In genomic region chr11:5837251-5838246, GRCm38 (mm10) we compare ENCODE assay signal across 7 mouse cellular contexts. TPM values are rescaled to one million over a fixed set of nuclear protein-coding genes. Genes with fewer than 3 reads are reported as not detected.
DNase-seq lines count a peak whose midpoint lies in the region; ATAC-seq lines count a peak whose summit lies in the region.

Polm (minus strand) TSS chr11:5838016.

- H3K4me2 ChIP-seq in embryonic facial prominence, embryonic 12.5 days (replicated peaks), result peak within 1 kb of the TSS; percentile 90
- peak within 1 kb of the TSS; percentile 66 for H3K4me2 ChIP-seq in limb, embryonic 11.5 days (ENCODE audit: low read depth, severe bottlenecking)
- H3K4me2 ChIP-seq in midbrain, embryonic 14.5 days (ENCODE audit: low read length), result peak within 1 kb of the TSS; percentile 84

- H3K4me3 ChIP-seq in embryonic facial prominence, embryonic 12.5 days, result peak within 1 kb of the TSS; percentile 84
- H3K4me3 ChIP-seq in limb, embryonic 11.5 days (ENCODE audit: low read depth, low read length), result peak within 1 kb of the TSS; percentile 69
- H3K4me3 ChIP-seq in midbrain, embryonic 14.5 days (replicated peaks; ENCODE audit: low read depth, low read length), result peak within 1 kb of the TSS; percentile 65

- DNase-seq in adrenal gland, postnatal 25 days, result peak; percentile 91
- peak; percentile 99 for DNase-seq in heart, adult 11 months
- peak; percentile 96 for DNase-seq in kidney, adult 18-20 months
- peak; percentile 94 for DNase-seq in limb, embryonic 11.5 days (ENCODE audit: low spot score)
- peak; percentile 95 for DNase-seq in midbrain, embryonic 14.5 days
- DNase-seq in spleen, adult 18-20 months, result peak; percentile 84 to 91

- peaks cover 18% of the 10 kb centered on the region for H3K36me3 ChIP-seq in embryonic facial prominence, embryonic 12.5 days
- no peaks in the 10 kb centered on the region for H3K36me3 ChIP-seq in limb, embryonic 11.5 days (ENCODE audit: control insufficient read depth, insufficient read depth, low read length)
- peaks cover 6% of the 10 kb centered on the region; the same call in 1 of the 2 replicates for H3K36me3 ChIP-seq in midbrain, embryonic 14.5 days (ENCODE audit: control insufficient read depth, insufficient read depth, low read length)

- H3K9ac ChIP-seq in embryonic facial prominence, embryonic 12.5 days, result peak within 1 kb of the TSS; percentile 84
- H3K9ac ChIP-seq in limb, embryonic 11.5 days (ENCODE audit: low read length), result peak within 1 kb of the TSS; percentile 74
- peak within 1 kb of the TSS; percentile 68 for H3K9ac ChIP-seq in midbrain, embryonic 14.5 days (replicated peaks; ENCODE audit: low read length)

- H3K27me3 ChIP-seq in embryonic facial prominence, embryonic 12.5 days, result no peaks in the 10 kb centered on the region
- H3K27me3 ChIP-seq in limb, embryonic 11.5 days (ENCODE audit: control insufficient read depth, insufficient read depth, low read length), result no peaks in the 10 kb centered on the region
- H3K27me3 ChIP-seq in midbrain, embryonic 14.5 days (ENCODE audit: control insufficient read depth, insufficient read depth, low read length), result no peaks in the 10 kb centered on the region

- peak within 1 kb of the TSS; percentile 81 for H3K27ac ChIP-seq in embryonic facial prominence, embryonic 12.5 days
- 0 out of 2 replicates have a peak within 1 kb of the TSS, but pooled peaks have one; percentile 23 for H3K27ac ChIP-seq in limb, embryonic 11.5 days (replicated peaks; ENCODE audit: low read depth, low read length)
- H3K27ac ChIP-seq in midbrain, embryonic 14.5 days (replicated peaks; ENCODE audit: low read depth, low read length), result peak within 1 kb of the TSS; percentile 76

- peaks cover 8% of the 10 kb centered on the region for H3K4me1 ChIP-seq in embryonic facial prominence, embryonic 12.5 days
- 0 out of 2 replicates have a peak, but pooled peaks cover 3% of the 10 kb centered on the region for H3K4me1 ChIP-seq in limb, embryonic 11.5 days (ENCODE audit: control insufficient read depth, insufficient read depth, low read length)
- peaks cover 8% of the 10 kb centered on the region; the same call in 1 of the 2 replicates for H3K4me1 ChIP-seq in midbrain, embryonic 14.5 days (ENCODE audit: control insufficient read depth, insufficient read depth, low read length)

- H3K9me3 ChIP-seq in embryonic facial prominence, embryonic 12.5 days, result no peaks in the 10 kb centered on the region
- H3K9me3 ChIP-seq in limb, embryonic 11.5 days (ENCODE audit: control insufficient read depth, low read length), result no peaks in the 10 kb centered on the region
- no peaks in the 10 kb centered on the region for H3K9me3 ChIP-seq in midbrain, embryonic 14.5 days (ENCODE audit: control insufficient read depth, low read length)

- under 1% methylated on average over 63 of the region's 63 CpGs for whole genome bisulfite sequencing in embryonic facial prominence, embryonic 12.5 days
- WGBS in limb, embryonic 11.5 days, result 1% methylated on average over 63 of the region's 63 CpGs
- under 1% methylated on average over 63 of the region's 63 CpGs for WGBS in midbrain, embryonic 14.5 days

- ATAC-seq in embryonic facial prominence, embryonic 12.5 days (ENCODE audit: insufficient number of reproducible peaks, insufficient read depth, low FRiP score, low TSS enrichment), result peak; percentile 93
- ATAC-seq in limb, embryonic 11.5 days (ENCODE audit: insufficient number of reproducible peaks, low FRiP score, low TSS enrichment, low read depth), result peak; percentile 93
- peak; percentile 93 for ATAC-seq in midbrain, embryonic 14.5 days (ENCODE audit: low FRiP score, low TSS enrichment)

RNA-seq across cellular contexts. Expression of gene Polm, which starts in this region (rescaled TPM):
- 12.0 and 13.8 TPM in 2 replicates for total RNA-seq in adrenal gland, postnatal 25 days (2021)
- polyA plus RNA-seq in embryonic facial prominence, embryonic 12.5 days (2016; fragmentation: Nextera tagmentation; extraction: Ambion mirVana), result 9.9 and 10.2 TPM in 2 replicates
- 6.4 and 6.6 TPM in 2 replicates for polyA plus RNA-seq in limb, embryonic 11.5 days (2014; fragmentation: Nextera tagmentation; extraction: Ambion mirVana)
- 4.9 and 5.2 TPM in 2 replicates for polyA plus RNA-seq in midbrain, embryonic 14.5 days (2014; fragmentation: Nextera tagmentation; extraction: Ambion mirVana)

Comparison
In these comparisons a context has a peak if more than half of its experiments do, and no peak if none do; other contexts are left out.
1. Peak in every context shown above with its lines: DNase-seq, ATAC-seq, H3K4me3 ChIP-seq and H3K27ac ChIP-seq.
2. H3K27ac ChIP-seq: peak in every context shown above with its lines; median percentile 81 in embryonic facial prominence, embryonic 12.5 days; 76 in midbrain, embryonic 14.5 days; 23 in limb, embryonic 11.5 days.